Mouse (Mus musculus) kidney, adult 10 weeks (tissue): ENCODE results near the gene Cytip. TPM values are rescaled to one million over a fixed set of nuclear protein-coding genes. Genes with fewer than 3 reads are reported as not detected.

Experiments used
- polyA plus RNA-seq: library from polyadenylated mRNA; stranded (reverse); fragments of 350-450 nt; fragmentation: Illumina TruSeq; extraction: RNeasy Lipid Tissue Mini Kit (QIAGEN cat#74804); gene quantifications from one replicate; pipeline ENCODE4 v1.2.3, GENCODE M21; 2014; ENCODE audit warnings: low read depth, low replicate concordance

Cytip gene
- 31.3 TPM for polyA plus RNA-seq

DNA sequence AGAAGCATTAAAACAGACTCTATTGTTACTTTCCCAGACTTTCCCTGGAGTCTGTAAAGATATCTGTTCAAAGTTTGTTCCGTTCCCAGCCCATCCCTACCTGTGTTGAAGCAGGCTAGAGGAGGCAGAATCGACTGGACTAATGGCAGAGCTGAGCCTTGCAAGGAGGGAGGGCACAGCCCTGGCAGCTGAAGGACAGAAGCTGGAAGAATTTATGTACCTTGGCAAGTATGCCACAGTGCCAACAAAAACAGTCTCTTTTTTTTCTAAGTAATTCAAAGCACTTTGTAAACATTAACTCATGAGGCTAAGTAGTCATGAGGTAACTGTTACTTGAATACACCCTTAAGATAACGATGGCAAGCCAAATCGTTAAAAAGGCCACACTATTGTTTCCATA lies at the start of gene Cytip:
Cytip (minus strand) TSS at position 187 of the 400 bp plus-strand sequence.

Other genes starting within 250 kb of the Cytip start
- 0.08 TPM for gene Galnt5, start 197.6 kb downstream of the Cytip start, polyA plus RNA-seq
- gene Ermn, start 142.7 kb downstream of the Cytip start, polyA plus RNA-seq = not detected
- gene Acvr1c, start 162.4 kb upstream of the Cytip start, polyA plus RNA-seq = 0.24 TPM